Mouse (Mus musculus) 3134 (cell line): ENCODE results near the gene Tmem222.

Experiments used
- DNase-seq: peaks from one replicate; pipeline ENCODE4 v3.0.0-alpha.2; 2011; ENCODE audit warnings: low spot score; ENCODE audit not compliant: insufficient read length; ENCODE audit errors: extremely low read depth

Gene Tmem222

DNA sequence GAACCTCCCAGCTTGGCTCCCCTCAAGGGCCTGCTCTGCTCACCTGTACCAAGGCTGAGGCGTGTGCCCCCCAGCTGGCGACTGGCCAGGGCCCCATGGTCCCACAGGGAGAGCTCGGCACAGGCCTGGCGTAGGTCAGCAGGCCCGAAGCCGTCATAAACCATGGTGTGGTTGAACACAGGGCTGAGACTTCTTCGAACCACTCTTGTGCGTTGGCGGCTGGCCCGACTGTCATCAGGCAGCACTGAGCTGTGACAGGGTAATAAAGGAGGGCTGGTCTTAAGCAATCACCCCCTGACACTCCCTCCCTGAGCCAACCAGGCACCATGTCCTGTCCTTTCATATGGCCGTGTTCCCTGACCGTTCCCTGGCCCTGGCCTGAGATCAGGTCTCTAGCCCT lies 24.2 kb downstream of the Tmem222 start:
- DNase-seq: no peak

DNA sequence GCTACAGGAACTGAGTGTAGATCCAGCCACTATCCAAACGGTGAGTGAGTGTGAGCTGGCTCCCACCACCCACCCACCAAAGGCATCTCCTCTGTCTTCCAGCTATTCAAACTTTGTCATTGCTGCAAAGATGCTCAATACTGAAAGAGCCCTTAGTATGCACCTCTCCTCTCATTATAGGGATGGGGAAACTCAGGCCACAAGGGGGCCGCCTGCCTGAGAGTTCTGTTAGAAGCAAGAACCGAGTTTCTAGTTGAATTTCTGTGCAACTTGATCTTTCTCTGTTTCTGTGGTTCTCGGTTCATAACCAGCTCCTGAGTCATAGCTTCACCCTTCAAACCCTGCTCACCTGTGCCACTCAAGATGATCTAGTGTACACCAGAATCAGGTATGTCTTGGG lies 25.5 kb downstream of the Tmem222 start:
- no peak for DNase-seq

DNA sequence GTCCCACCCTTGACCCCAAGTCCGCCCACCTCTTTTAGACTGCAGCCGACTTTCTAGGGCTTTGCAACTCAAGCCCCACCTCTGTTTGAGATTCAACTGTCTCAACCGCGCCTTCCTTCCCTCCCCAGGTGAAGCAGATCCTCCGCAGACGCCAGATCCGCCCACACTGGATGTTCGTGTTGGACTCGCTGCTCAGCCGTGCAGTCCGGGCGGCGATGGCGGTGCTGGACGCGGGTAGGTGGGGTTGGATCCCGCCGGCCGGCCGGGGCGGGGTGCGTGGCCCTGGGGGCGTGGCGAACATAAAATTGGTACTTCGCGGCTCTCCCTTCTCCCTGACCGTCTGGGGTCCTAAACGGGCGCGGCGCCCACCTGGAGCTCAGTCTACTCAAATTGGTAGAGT lies 26.4 kb downstream of the Tmem222 start:
- DNase-seq: no peak

DNA sequence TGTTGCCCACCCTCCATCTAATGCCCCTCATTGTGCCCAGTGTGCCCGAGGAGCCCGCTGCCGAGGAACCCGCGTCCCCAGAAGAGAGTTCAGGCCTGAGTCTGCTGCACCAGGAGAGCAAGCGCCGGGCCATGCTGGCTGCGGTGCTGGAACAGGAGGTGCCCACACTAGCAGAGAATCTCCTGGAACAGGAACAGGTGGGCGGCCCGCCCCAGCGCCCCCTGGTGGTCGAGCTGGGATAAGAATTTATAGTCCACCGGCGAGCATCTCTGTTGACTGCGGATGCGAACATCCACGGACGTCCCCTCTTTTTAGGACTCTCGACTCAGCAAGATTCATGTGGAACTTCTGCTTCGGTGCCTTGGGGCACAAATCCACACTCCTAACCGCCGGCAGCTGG lies 27.0 kb downstream of the Tmem222 start:
- peak; percentile 57 for DNase-seq

DNA sequence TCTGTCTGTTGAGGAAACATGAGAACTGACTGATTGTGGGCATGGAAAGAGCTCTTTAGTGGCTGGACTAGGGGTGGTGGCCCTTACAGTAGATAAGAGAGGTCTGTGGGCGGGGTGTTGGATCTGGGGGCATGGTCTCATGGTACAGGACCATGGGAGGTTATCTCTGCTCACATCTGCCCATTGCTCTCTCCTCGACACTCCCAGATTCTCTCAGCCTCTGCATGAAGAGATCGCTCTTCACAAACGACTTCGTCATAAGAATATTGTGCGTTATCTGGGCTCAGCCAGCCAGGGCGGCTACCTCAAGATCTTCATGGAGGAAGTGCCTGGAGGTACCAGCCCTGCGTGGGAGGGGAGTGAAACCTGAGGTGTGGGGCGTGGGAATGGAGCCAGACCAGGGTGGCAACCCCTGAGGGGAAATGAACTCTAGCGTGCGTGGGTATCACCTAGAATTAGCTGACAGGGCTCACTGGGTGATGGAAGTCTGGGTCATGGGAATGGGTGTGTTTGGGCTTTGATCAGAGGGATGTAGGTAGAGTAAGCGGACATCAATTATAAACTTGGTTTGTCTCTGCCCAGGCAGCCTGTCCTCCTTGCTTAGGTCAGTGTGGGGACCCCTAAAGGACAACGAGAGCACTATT lies 29.7 kb downstream of the Tmem222 start:
- no peak for DNase-seq

DNA sequence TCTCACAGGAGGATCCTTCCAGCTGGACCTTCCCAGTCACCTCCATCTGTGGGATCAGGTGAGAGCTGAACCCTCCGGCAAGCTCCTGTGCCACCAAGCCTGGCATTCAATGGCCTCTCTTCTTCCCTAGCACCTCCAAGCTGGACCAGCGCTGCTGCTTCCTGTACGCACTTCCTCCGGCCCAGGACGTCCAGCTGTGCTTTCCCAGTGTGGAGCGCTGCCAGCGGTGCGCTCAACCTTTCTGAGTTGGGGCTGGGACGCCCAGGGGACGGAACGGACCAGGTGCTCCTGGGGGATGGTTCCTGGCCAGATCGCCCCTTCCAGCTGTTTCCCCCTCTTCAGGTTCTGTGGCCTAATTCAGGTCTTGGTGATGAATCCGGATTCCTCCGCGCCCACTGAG lies 30.5 kb downstream of the Tmem222 start:
- DNase-seq: no peak

DNA sequence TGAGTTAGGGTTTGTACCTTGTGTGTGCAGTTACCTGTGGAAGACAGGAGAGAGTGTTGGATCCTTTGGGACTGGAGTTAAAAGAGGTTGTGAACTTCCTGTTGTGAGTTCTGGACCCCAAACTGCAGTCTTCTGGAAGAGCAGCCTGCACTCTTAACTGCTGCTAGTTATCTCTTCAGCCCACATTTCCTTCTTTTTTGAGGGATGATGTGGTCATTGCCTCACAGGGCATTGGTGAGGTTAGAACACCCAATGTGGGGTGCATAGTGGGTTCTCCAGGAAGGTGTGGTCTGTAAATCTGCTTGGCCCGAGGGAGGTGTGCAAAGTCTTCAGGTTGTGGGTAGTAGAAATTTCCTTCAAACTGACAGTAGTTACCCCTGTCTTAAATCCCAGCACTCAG lies 33.3 kb downstream of the Tmem222 start:
- DNase-seq: no peak

DNA sequence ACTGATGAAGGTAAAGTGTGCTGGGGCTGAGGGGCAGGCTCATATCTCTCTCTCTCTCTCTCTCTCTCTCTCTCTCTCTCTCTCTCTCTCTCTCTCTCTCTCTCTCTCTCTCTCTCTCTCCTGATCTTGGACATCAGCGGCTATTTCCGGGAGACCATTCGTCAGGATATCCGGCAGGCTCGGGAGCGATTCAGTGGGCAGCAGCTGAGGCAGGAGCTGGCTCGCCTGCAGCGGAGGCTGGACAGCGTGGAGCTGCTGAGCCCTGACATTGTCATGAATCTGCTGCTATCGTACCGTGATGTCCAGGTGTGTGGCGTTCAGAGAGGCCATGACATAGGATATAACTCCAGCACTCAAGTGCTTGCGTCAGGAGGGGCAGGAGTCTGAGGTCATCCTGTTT lies 34.1 kb downstream of the Tmem222 start:
- no peak for DNase-seq

DNA sequence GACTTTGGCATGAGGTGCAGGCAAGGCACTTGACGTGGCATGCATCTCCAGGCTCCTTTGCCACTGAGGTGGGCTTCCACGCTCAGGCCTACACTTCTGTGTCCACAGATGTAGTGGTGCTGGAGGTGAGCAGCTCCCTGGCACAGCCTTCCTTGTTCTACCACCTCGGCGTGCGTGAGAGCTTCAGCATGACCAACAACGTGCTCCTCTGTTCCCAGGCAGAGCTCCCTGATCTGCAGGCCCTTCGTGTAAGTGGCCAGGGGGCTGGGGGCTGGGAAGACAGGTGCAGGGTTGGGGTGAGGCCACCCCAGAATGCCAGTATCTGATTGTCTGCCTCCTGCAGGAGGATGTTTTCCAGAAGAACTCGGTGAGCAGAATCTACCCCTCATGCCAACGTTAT lies 34.9 kb downstream of the Tmem222 start:
- no peak for DNase-seq

DNA sequence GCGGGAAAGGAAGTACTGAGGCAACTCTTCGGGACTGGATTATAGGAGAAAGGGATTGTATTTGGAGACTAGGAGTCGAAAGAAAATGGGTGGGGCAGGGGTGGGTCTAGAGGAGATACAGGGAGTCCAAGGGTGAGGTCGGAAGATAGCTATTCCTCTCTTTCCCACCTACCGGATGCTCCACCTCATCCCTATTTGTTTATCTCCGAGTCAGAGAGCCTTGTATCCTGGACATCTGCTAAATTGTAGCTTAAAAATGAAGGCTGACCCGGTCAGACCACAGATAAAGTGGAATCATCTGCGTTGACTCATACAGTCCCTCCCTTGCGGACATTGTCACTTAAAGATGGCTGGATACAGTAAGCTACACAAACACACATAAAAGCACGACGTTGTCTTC lies 35.7 kb downstream of the Tmem222 start:
- DNase-seq: no peak

DNA sequence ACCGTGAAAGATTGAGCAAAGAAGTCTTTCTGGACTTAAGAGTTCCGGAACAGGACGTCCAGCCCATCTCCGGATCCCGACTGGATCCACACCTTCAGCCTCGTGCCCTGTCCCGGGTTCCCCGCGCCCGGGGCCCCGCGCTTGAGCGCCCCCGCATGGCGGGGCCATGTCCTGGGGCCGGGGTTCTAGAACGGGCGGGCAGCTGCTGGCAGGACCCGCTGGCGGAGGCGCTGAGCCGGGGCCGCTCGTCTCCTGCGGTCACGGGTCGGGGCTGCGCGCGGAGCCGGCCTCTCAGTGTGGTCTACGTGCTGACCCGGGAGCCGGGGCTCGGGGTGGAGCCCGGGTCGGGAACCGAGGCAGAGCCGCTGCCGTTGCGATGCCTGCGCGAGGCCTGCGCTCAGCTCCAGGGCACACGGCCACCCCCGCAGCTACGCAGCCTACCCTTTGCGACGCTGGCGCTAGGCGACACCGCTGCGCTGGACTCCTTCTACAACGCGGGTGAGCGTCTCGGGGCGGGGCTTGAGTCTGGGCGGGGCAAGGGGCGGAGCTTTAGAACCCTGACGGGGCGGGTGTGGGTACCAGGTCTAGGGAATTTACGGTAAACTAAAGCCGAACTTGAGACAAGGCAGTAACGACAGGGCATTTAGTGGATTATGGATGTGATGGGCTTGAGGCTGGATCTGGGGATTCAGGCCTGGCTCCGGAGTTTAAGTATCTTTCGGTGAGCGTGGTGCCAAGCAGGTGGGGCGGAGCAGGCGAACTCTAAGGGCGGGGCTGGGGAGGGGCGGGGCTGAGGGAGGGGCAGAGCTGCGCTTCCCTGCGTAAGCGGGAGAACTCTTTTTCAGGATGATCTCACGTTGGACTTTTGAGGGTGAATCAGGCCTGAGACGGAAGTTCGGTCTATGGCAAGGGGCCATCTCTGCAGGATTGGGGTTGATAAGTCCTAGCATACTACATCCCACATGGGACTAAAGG lies 36.4 kb downstream of the Tmem222 start:
- DNase-seq: peak; percentile 86

DNA sequence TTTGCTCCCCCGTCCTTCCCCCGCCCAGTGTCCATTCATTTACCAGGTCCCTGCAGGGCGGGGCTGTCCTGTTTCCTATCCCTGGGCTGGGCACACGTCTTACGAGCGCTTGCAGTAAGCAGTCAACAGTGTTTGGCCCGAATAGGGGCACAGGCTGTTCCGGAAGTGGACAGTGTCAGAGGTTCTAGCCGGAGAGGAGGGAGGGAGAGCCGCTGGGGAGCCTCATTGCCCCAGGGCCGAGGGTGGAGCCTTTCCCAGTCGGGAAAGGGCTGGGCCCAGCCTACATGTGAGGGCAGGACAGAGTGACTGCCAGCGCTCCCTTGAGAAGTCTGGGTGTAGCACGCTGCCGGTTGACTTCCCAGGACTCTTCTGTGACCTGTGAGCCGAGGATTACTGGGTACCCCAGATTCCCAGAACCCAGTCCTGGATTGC lies 37.1 kb downstream of the Tmem222 start, which contains the start of gene Map3k6:
Map3k6 (plus strand) TSS at position 329 of the 432 bp plus-strand sequence.
- peak; percentile 86 for DNase-seq

DNA sequence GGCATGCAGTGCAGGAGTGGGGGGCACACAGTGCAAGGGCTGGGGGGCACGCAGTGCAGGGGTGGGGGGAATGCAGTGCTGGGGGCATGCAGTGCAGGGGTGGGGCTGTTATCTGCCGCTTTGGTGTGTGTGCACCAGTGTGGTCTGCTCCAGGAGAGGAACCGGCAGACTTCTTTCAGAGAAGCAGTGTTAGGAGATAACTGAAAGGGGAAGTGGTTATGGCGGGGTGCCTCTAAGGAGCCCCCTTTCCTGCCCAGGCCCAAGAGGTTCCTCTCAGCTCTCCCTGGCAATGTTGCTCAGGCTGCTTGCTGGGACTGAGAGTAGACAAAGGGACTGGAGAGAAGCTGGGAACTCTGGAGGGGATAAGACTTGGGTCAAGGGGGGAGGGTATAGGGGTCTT lies 39.7 kb downstream of the Tmem222 start:
- no peak for DNase-seq

DNA sequence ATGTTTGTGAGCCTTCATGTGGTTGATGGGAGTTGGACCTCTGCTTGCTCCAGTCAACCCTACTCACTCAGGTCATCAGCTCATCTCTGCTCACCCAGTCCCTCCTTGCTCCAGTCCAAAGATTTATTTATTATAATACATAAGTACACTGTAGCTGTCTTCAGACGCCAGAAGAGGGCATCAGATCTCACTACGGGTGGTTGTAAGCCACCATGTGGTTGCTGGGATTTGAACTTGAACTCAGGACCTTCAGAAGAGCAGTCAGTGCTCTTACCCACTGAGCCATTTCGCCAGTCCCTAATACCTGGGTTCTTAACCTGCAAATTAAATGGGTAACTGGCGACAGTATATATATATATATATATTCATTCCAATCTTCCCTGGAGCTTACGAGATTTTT lies 42.2 kb downstream of the Tmem222 start:
- no peak for DNase-seq

DNA sequence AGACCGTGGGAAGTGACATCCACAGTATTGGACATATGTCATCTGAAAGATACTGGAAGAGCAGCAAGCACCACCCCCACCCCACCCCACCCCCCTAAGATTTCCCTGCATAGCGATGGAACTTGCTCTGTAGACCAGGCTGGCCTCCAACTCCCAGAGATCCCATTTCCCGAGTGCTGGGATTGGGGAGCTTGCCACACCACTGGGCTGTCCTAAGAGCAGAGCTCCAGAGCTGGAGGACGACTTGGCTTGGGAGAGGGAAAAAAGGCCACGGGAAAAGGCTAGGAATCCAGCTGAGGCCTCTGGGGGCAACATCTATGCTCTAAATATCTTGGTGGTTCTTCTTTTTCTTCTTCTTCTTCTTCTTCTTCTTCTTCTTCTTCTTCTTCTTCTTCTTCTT lies 42.8 kb downstream of the Tmem222 start:
- DNase-seq: no peak

DNA sequence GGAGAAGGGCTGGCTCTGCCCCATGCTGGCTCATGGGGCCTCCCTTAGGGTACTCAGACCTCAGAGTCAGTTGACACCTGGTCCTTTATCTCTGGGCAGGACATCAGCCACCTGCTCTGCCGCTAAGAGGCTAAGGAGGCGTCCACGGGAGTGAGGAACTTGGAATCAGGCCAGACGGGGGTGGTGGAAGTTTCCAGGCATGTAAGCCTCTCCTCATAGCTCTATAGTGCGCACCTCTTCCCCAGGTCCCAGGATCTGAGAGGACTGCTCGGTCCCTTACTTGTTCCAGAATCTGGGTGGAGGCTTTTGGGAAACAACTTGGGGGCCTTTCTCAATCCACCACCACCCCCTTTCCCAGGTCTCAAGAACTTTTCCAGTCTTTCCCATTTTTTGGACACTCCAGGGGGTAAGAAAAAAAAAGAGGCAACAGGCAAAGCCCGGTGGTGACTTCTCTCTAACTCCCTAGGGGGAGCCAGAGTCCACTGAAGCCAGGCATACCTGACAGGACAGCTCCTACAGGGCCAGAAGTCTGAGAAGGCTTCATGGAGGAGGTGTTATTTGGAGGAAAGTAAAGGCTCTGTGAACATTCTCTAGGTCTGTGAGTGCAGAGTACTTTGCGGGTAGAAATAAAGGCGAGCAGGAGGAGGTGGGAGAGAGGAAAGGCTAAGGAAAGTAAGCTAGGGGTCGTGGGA lies 44.2 kb downstream of the Tmem222 start:
- DNase-seq: no peak

DNA sequence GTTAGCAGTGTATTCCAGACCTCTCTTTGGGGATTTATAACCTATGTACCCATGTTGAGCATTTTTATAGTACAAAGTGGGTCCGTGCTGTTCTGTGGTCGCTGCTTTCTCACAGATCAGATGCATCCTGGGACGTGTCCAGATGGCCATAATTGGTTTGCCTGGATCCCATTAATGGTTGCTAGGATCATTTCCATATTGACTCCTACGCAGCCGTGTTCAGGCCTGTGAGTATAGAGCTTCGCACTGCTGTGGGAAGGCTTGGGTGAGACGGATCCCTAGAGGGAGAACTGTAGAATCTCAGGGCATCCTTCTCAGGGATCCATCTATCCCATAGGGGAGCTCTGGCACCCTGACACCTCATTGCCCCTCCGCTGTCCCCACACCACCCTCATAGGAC lies 48.0 kb downstream of the Tmem222 start:
- no peak for DNase-seq

DNA sequence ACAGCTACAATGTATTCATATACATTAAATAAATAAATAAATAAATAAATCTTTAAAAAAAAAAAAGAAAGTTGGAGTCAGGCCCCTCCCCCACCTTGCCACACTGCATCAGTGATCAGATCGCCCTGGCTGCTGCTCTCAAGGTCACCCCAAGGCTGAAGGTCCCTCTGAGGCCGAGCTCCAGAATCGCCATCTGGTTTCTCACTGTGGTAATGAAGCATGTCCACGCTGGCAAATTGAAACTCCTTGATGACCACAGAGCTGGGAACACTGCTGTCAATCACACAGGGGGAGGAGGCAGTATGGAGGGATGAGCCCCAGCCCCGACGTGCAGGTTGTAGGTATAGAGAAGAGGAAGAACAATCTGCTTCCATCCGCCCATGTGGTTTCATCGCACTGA lies 50.0 kb downstream of the Tmem222 start:
- no peak for DNase-seq

DNA sequence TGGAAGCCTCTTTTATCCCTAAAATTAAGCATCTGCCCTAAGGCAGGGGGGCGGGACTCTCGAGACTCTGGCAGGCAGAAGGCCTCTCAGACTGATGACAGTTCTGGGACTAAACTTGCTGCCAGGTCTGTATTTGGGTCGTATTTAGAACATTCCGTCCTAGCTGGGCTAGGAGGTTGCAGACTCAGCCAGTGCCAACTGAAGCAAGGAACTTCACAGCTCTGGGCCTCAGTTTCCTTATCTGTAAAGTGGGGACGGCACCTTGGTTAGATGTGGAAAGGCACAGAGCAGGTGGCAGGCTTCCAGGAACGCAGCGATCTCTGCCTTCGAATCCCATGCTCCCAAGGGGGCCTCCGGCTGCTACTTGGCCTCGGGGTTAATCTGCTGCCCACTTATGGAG lies 51.5 kb downstream of the Tmem222 start:
- DNase-seq: no peak

DNA sequence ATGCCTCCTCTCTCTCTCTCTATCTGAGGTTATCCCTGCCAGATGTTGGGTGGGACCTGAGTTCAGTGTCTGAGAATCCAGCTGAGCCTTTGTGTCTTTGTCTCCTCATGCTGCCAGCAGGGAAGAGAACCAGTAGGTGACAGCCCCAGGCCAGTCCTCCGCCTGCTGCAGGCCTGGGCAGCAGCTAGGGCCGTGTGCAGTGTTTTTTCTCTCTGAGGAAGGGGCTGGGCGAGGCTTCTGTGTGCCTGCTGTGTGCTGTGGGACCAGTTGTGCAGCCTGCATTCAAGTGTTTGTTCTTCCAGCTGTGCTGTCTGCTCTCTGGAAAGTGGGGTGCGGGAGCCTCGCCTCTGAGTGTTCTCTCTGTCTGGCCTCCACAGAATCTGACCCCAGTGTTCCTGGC lies 53.7 kb downstream of the Tmem222 start:
- no peak for DNase-seq

DNA sequence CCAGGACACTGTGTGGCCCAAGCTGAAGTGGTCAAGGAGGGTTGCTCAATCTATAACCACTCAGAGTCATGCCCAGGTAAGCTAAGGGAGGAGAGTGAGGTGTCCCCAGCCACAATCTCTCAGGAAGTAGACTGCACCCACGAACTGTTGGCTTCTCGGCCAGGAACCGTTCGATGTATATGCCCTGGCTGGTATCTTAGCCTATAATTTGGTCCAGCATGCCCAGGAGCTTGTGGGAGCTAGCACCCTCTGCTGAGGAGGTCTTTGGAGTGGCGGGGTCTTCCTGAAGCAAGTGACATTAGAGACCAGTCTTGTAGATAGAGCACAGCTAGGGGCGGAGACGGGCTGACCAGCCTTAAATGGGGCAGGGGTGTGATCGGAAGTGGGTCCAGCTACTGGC lies 55.9 kb downstream of the Tmem222 start:
- no peak for DNase-seq
